Mouse (Mus musculus) spleen, adult 18-20 months (tissue): Measurements from ENCODE around the gene Gins2.

Experiments
- DNase-seq, 2 experiments: peaks; one replicate each; pipeline ENCODE4 v3.0.0; 2022; ENCODE audit warnings: mixed read lengths in 2 of 2

The Gins2 gene

DNA sequence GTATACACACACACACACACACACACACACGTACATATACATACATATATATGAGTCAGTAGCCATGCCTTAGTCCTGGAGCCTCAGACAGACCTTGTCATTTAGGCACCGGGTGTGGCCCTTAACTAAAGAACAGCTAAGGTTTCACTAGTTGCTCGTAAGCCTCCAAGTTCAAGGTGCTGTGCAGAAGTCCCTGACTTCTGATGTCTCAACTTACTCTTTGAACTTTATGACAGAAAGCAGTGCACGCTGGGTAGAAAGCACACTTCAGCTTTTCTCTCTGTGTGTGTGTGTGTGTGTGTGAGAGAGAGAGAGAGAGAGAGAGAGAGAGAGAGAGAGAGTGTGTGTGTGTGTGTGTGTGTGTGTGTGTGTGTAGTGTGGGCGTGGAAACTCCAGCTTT, 44.9 kb downstream of the Gins2 start:
- no peak for DNase-seq

- no peak for DNase-seq
Observed at GRCm38 (mm10) chr8:120543416-120544055, 45.6 kb downstream of the Gins2 start.

DNA sequence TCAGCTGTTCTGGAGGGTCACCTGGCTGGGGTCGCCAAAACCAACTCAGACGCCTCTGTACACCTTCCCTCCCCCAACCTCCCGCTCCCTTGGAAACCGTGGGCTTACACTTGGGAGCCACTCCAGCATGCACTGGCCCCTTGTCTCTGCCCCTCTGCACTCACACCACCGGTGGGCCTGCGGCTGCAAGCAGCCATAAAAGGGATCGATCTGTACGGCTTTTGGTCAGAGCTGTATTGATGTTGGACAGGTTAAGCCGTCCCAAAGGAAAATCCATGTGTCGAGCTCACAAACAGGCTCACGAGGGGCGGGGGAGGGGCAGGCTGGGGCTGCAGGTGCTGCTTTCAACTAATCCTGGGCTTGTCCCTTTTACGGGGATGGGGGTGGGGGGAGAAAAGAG, 46.1 kb downstream of the Gins2 start:
- DNase-seq = no peak

DNA sequence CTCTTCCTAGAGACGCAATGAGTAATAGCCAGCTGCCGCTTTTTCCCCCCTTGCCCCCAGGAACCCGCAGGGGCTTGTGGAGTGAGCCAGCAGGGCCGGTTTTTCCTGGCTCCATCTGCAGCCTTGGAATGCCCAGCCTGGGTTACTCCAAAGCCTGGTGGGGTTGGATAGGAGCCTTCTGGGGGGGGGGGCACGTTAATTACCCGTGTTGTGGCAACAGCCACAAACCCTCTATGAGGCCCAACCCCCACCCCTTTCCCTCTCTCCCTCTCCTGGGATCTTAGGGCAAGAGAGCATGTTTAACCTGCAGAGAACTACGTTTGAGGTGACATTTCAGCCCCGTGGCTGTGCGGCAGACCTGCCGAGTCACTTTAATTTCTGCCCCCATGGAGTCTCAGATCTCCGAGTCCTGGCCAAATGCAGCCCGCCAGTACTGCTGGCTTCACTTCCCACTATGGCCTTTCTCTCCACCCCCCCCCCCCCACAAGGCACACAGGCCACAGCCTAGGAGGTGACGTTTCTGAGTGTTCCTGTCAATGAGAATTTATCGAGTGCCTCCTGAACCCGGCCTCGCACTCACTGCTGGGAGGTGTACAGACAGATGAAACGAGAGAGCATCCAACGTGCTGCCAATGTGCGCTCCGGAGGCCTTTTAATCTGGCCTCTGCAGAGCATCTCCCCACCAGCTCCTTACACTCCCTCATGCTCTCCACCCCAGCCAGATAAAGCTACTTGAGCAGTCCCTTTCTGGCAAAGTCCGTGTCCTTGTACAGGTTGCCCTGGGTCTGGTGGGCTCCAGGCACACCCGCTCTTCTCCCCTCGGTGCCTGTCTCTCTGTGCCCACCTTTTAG, 49.1 kb downstream of the Gins2 start:
- no peak for DNase-seq

- DNase-seq = peak; percentile 40 to 45
Observed at GRCm38 (mm10) chr8:120539381-120539774, 49.7 kb downstream of the Gins2 start.

GRCm38 (mm10) chr8:120538397-120539240, 50.5 kb downstream of the Gins2 start:
- peak; percentile 84 to 93 for DNase-seq

DNA sequence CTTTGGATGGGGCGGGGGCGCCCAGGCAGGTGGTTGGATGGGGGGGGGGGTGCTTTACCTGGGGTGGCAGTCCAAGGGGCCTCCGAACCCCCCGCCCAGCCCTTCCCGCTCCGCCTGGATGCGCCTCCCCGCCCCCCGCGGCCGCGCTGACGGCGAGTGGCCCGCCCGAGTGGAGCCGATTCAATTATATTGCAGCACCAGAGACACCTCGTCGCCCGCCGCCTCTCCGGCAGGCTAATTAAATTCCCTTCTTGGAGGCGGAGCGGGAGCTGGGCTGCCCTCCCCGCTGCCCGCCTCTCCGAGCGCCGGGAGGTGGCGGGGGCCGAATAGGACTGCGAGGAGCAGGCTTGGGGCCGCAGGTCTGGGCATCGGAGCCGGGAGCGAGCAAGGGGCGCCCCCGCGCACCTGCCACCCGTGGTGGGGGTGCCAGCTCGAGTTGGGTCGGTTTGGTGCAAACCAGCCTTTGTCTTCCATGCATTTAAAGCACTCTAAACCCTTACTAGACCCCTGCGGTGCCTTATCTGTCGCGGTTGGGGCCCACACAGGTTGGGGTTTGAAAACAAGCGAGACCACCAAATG, 51.2 kb downstream of the Gins2 start:
- DNase-seq = peak; percentile 38 to 51

GRCm38 (mm10) chr8:120537207-120537817, 51.8 kb downstream of the Gins2 start:
- peak; percentile 79 for DNase-seq

DNA sequence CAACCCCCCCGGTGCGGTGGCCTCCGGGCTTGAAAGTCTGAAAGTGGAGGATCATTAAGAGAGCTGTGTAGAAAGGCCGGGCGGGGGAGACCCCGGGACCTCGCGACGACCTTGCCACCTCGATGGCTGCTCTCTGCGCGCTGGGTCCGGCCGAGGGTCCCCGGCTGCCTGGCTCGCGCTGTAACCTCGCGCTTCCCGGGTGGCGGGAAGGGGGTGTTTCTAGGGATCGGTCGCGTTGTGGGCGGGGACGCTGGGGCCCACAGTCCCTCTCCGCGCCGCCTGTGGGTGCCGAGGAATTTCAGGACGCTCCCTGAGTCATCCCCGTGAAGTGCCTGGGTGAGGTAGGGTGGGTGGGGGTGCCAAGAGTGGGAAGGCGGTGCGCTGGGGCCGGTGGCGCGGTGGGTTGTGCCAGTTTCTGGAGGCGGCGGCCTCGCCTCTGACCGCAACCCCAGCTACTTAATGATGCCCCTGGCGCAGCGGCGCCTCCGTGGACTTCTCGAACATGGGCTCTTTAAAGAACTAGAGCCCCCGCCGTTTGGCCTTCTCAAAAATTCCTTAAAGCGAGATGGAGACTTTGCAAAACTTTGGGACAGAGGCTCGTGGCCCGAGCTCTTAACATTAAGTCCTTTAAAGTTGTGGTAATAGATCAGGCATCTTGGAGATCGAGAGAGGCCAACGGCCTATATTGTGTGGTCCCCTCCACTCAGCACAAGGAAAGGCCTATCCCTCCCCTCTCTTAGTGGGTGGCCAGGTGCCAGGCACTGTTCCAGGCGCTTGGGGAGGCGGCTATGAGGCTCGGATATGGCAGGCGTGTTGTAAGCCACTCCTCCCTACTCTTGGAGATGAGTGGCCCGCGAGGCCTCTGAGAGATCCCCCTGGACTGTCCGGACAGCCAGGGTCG, 52.5 kb downstream of the Gins2 start:
- peak in 1 of 2 experiments; percentile 32 for DNase-seq

DNA sequence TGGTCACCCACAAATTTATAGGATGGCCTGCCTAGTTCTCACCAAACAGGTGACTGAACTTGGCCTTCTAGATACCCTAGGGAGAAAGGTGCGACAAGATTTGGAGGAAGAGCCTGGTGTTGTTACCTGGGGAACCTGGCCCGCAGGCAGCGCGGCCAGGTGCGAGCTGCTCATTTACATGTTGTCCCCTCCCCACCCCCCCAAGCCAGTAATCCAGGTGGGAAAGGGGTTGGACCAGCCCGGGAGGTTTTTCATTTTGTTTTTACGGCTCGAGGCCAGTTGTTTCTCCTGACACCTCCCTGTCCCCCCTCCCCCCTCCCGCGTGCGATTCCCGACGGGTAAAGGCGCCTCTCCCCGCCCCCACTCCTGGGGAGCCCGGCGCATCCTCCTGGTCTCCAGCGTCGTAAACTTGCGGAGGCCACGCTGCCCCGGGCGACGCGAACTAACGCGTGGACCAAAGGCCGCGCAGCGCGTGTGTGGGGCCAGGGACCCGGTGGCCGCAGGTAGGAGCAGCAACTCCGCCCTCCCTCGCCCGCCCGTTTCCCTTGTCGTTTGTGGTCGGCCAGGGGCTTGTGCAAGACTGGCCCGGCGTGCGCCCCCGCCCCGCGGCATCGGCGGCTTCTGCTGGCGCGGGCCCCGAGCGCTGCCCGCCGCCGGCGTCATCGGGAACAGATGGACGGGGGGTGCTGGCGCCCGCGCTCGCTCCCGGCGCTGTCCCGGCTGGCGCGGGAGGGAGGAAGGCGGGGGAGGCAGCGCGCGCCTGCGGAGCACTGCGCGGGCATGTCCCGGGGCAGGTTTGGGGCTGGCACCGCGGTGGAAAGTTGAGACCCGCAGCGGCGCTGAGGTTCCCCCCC, 53.4 kb downstream of the Gins2 start:
- DNase-seq = peak in 1 of 2 experiments; percentile 47

- peak; percentile 62 to 69 for DNase-seq
Observed at GRCm38 (mm10) chr8:120534504-120535368, 54.4 kb downstream of the Gins2 start.

DNA sequence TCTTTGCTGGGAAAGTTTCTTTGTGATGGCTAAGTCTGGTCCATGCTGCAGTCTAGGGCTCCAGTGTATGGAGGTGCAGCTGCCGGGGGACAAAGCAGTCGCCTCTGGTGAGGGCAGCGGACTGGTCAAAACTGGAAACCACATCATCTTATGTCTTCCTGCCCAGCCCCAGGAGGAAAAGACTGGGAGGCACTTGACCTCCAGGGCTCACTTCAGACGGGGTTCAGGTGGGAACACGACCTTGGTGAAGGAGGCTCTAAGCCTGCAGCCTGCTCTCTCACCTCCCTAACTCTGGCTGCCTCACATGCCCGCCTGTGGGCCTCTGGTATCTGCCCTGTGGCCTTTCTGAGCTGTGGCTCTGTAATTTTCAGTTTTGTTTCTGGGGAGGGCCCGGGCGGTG, 55.0 kb downstream of the Gins2 start:
- DNase-seq = no peak

GRCm38 (mm10) chr8:120533380-120533779, 55.7 kb downstream of the Gins2 start:
- no peak for DNase-seq

DNA sequence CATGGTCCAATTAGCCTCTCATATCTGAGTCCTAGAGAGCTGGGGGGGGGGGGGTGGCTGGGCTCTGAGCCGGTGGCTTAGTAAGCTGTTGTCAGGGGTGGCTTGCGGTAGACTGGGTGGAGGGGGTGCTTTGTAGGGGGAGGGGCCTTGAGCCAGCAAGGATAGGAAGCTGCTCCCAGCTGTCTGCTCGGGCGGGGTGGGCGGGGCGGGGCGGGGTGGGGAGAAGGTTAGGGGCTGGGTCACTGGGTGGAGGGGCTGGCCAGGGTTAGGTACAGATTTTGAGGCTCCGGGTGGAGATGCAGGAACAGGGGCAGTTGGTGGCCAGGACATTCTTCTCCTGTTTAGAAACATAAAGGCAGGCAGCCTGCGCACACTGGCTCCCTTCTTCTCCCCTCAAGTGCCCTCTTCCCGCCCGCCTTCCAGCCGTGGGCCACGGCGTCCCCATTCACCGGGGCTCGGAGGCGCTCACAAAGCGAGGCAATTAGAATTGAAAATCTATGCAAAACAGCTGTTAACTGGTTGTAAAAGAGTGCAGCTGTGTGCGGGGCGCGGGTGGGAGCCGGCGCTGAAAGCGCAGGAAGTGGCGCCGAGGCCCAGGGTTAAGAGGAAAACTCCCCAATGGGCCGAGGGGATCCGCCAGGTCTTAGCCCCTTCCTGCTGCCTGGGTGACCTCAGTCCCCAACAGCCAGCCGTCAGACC, 56.4 kb downstream of the Gins2 start:
- peak in 1 of 2 experiments; percentile 45 for DNase-seq

- no peak for DNase-seq
Observed at GRCm38 (mm10) chr8:120531775-120532516, 57.2 kb downstream of the Gins2 start.

- no peak for DNase-seq
Observed at GRCm38 (mm10) chr8:120530954-120531656, 58.0 kb downstream of the Gins2 start.

DNA sequence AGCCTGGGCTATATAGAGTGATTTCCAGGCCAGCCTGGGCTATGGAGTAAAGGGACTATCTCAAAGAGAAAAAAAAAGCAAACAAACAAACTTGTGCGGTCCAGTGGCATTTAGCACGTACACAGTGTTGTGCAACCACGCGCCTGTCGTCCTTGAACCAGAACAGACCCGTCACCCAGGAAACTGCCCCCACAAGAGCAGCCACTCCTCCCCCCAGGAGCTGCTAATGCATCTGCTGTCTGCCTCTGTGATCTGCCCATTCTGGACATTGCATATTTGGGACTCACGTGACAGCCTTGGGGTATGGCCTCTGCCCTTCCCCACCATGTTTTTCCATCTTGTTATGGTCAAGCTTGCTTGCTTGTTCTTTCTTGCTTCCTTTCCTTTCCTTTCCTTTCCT, 59.9 kb downstream of the Gins2 start:
- DNase-seq = no peak
